Mouse (Mus musculus) heart, embryonic 12.5 days (tissue): Measurements from ENCODE around the gene Olfr1163. TPM values are rescaled to one million over a fixed set of nuclear protein-coding genes. Genes with fewer than 3 reads are reported as not detected.
"Not testable (repeated sequence)": the region's sequence is repeated elsewhere in the genome, so short reads cannot be mapped to it uniquely, and the experiment has no call there.

Source experiments
- ATAC-seq: fragments of 200-750 bp; cut with Nextera tagmentation; 2 replicates; pipeline ENCODE4 v1.8.0; 2017; ENCODE audit warnings: moderate TSS enrichment, moderate library complexity; ENCODE audit not compliant: insufficient number of reproducible peaks, low FRiP score
- H3K27ac ChIP-seq: fragments of 300-500 bp; sonication (generic); 2 replicates; pipeline ENCODE4 v1.5.1; 2016; ENCODE audit warnings: mild to moderate bottlenecking, moderate library complexity; ENCODE audit not compliant: poor library complexity, severe bottlenecking
- H3K27me3 ChIP-seq: fragments of 300-500 bp; sonication (generic); replicated peaks from 2 replicates; pipeline ENCODE4 v1.6.1; 2016; ENCODE audit warnings: mild to moderate bottlenecking, moderate library complexity
- H3K36me3 ChIP-seq: fragments of 300-500 bp; sonication (generic); 2 replicates; pipeline ENCODE4 v1.6.1; 2016; ENCODE audit warnings: mild to moderate bottlenecking, moderate library complexity
- H3K4me1 ChIP-seq: fragments of 300-500 bp; sonication (generic); replicated peaks from 2 replicates; pipeline ENCODE4 v1.6.1; 2016; ENCODE audit warnings: mild to moderate bottlenecking
- H3K4me2 ChIP-seq: fragments of 300-500 bp; sonication (generic); 2 replicates; pipeline ENCODE4 v1.6.1; 2016; ENCODE audit warnings: mild to moderate bottlenecking, moderate library complexity
- H3K4me3 ChIP-seq: fragments of 300-500 bp; sonication (generic); 2 replicates; pipeline ENCODE4 v1.5.1; 2016; ENCODE audit warnings: mild to moderate bottlenecking
- H3K9ac ChIP-seq: fragments of 300-500 bp; sonication (generic); 2 replicates; pipeline ENCODE4 v1.6.1; 2016; ENCODE audit warnings: mild to moderate bottlenecking, moderate library complexity
- H3K9me3 ChIP-seq: fragments of 300-500 bp; sonication (generic); replicated peaks from 2 replicates; pipeline ENCODE4 v1.6.1; 2016; ENCODE audit warnings: mild to moderate bottlenecking, moderate library complexity
- WGBS: fragments of 180-500 bp; shearing (Covaris S2); methylation state at CpG from one replicate; pipeline ENCODE4 v1.1.7; 2016; 5-methylcytosine and 5-hydroxymethylcytosine counted together
- polyA plus RNA-seq: library from polyadenylated mRNA; unstranded; fragments of >200 nt; fragmentation: Nextera tagmentation; extraction: Ambion mirVana; gene quantifications from 2 replicates; pipeline ENCODE4 v1.2.1, GENCODE M21; 2016

Gene Olfr1163
- not detected in 2 replicates for polyA plus RNA-seq

- Histone ChIP-seq H3K4me3 (no peak within 1 kb of the TSS), H3K4me1 (no peaks in the 10 kb centered on the region), H3K9me3 (no peaks in the 10 kb centered on the region), H3K36me3 (no peaks in the 10 kb centered on the region), H3K4me2 (no peak within 1 kb of the TSS), H3K9ac (no peak within 1 kb of the TSS), H3K27me3 (no peaks in the 10 kb centered on the region), H3K27ac (no peak within 1 kb of the TSS)
- no peak for ATAC-seq
These were observed at the start of gene Olfr1163 for GRCm38 (mm10) chr2:88071730-88072129. TSS of gene Olfr1163 (minus strand) at chr2:88071830.

DNA sequence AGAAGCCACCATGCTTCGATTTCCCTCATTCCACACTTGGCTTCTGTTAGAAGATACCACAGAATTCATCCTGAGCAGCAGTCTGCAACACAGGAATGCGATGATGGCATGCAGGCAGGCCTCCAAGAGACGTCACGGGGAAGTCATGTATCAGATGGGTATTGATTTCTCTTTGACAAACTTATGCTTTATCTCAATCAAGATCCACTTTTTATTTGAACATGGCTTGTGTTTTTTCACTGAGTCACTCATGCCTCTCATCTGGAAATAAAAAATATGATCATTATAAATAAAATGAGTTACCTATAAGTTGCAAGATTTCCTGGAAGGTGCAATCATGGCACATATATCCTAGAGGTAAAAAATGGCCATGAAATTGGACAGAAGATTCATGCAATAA, 22.2 kb upstream of the Olfr1163 start, which contains the start of gene Olfr1164:
Olfr1164 (minus strand) TSS at position 101 of the 400 bp plus-strand sequence.
- Histone ChIP-seq H3K27ac (no peak within 1 kb of the TSS), H3K4me3 (no peak within 1 kb of the TSS), H3K9ac (no peak within 1 kb of the TSS), H3K36me3 (no peaks in the 10 kb centered on the region), H3K4me1 (no peaks in the 10 kb centered on the region), H3K9me3 (no peaks in the 10 kb centered on the region), H3K4me2 (no peak within 1 kb of the TSS), H3K27me3 (no peaks in the 10 kb centered on the region)
- WGBS, result 68% methylated on average over 4 of the region's 4 CpGs
- no peak for ATAC-seq

- H3K4me1 ChIP-seq, result no peaks in the 10 kb centered on the region
- H3K9ac ChIP-seq, result no peak overlapping the region
- H3K36me3 ChIP-seq, result no peaks in the 10 kb centered on the region
- WGBS, result 83% methylated on average over 2 of the region's 2 CpGs
- no peaks in the 10 kb centered on the region for H3K27me3 ChIP-seq
- H3K9me3 ChIP-seq, result 0 out of 2 replicates have a peak, but pooled peaks cover 7% of the 10 kb centered on the region
- no peak overlapping the region for H3K4me2 ChIP-seq
- H3K4me3 ChIP-seq, result no peak overlapping the region
- H3K27ac ChIP-seq, result no peak overlapping the region
- no peak for ATAC-seq
These were observed 8.0 kb downstream of the Olfr1163 start for GRCm38 (mm10) chr2:88063587-88063986.

GRCm38 (mm10) chr2:88051029-88051428, 20.6 kb downstream of the Olfr1163 start, which contains the start of gene Olfr1162:
TSS of gene Olfr1162 (minus strand) at chr2:88051129.
- no peak within 1 kb of the TSS for H3K9ac ChIP-seq
- no peaks in the 10 kb centered on the region for H3K9me3 ChIP-seq
- H3K27me3 ChIP-seq, result no peaks in the 10 kb centered on the region
- no peak for ATAC-seq
- no peaks in the 10 kb centered on the region for H3K36me3 ChIP-seq
- H3K4me1 ChIP-seq, result no peaks in the 10 kb centered on the region
- 83% methylated on average over 1 of the region's 1 CpGs for WGBS
- H3K4me2 ChIP-seq, result no peak within 1 kb of the TSS
- no peak within 1 kb of the TSS for H3K27ac ChIP-seq
- no peak within 1 kb of the TSS for H3K4me3 ChIP-seq

DNA sequence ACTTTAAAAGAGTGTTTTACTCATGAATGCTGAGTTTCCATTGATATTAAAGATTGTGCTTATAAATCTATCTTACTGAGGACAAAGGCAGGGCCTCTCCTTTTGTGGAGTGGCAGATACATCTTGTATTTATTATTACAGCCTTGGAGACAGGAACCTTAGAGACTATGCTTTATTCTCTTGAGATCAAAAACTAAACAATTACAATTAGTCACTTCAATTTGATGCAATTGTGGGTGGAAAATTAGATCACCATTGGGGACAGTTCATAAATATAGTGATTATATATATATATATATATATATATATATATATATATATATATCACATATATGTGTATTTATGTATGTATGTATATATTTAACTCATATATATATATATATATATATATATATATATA, 34.0 kb downstream of the Olfr1163 start, which contains the start of gene Olfr73:
Olfr73 (minus strand) TSS at position 101 of the 400 bp plus-strand sequence.
- H3K4me1 ChIP-seq, result no peaks in the 10 kb centered on the region
- no peaks in the 10 kb centered on the region for H3K27me3 ChIP-seq
- H3K36me3 ChIP-seq, result no peaks in the 10 kb centered on the region
- no peak within 1 kb of the TSS for H3K4me2 ChIP-seq
- ATAC-seq, result no peak
- no peak within 1 kb of the TSS for H3K4me3 ChIP-seq
- H3K9ac ChIP-seq, result no peak within 1 kb of the TSS
- H3K27ac ChIP-seq, result no peak within 1 kb of the TSS
- no peaks in the 10 kb centered on the region for H3K9me3 ChIP-seq

DNA sequence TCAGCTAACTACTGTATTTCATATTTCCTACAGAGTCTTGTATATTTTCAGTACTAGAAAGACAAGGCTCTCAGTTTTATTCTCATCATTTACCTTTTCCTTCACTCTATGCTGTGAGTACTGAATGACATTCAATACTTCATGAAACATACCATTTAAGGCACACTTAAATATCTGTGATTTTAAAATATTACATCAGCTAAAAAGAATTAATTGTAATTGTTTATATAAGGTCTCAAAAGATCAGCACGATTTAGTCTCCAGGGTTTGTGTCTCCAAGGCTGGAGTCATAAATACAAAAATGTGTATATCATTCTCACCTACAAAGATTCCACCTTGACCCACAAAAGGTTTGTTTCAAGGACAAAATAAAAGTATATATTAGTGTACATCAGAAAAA, 49.2 kb downstream of the Olfr1163 start, which contains the start of gene Olfr1161:
Olfr1161 (plus strand) TSS at position 301 of the 400 bp plus-strand sequence.
- not testable (repeated sequence) for H3K9me3 ChIP-seq, H3K36me3 ChIP-seq, H3K4me3 ChIP-seq, H3K4me1 ChIP-seq, H3K4me2 ChIP-seq, ATAC-seq, H3K27ac ChIP-seq, H3K27me3 ChIP-seq, H3K9ac ChIP-seq
- 66% methylated on average over 1 of the region's 1 CpGs for WGBS

Other genes with a start within 250 kb of the Olfr1163 start
- gene Olfr1148, start 241.3 kb downstream of the Olfr1163 start, polyA plus RNA-seq, result not detected in 2 replicates
- not detected in 2 replicates for gene Olfr1150-ps1, start 227.8 kb downstream of the Olfr1163 start, polyA plus RNA-seq
- not detected in 2 replicates for gene Olfr1151, start 216.0 kb downstream of the Olfr1163 start, polyA plus RNA-seq
- gene Olfr1152, start 205.3 kb downstream of the Olfr1163 start, polyA plus RNA-seq, result not detected in 2 replicates
- not detected in 2 replicates for gene Olfr1153, start 176.9 kb downstream of the Olfr1163 start, polyA plus RNA-seq
- gene Olfr1154, start 166.7 kb downstream of the Olfr1163 start, polyA plus RNA-seq, result not detected in 2 replicates
- gene Olfr1155, start 126.7 kb downstream of the Olfr1163 start, polyA plus RNA-seq, result not detected in 2 replicates
- gene Olfr1156, start 118.7 kb downstream of the Olfr1163 start, polyA plus RNA-seq, result not detected in 2 replicates
- not detected in 2 replicates for gene Olfr1157, start 103.5 kb downstream of the Olfr1163 start, polyA plus RNA-seq
- gene Olfr74, start 97.2 kb downstream of the Olfr1163 start, polyA plus RNA-seq, result not detected in 2 replicates
- gene Olfr1158, start 81.7 kb downstream of the Olfr1163 start, polyA plus RNA-seq, result not detected in 2 replicates
- not detected in 2 replicates for gene Olfr1160, start 63.6 kb downstream of the Olfr1163 start, polyA plus RNA-seq
- gene Olfr1161, start 49.1 kb downstream of the Olfr1163 start, polyA plus RNA-seq, result not detected in 2 replicates
- gene Olfr73, start 34.1 kb downstream of the Olfr1163 start, polyA plus RNA-seq, result not detected in 2 replicates
- gene Olfr1162, start 20.7 kb downstream of the Olfr1163 start, polyA plus RNA-seq, result not detected in 2 replicates
- not detected in 2 replicates for gene Olfr1164, start 22.1 kb upstream of the Olfr1163 start, polyA plus RNA-seq
- not detected in 2 replicates for gene Olfr1166, start 56.4 kb upstream of the Olfr1163 start, polyA plus RNA-seq
- gene Olfr1167, start 83.4 kb upstream of the Olfr1163 start, polyA plus RNA-seq, result not detected in 2 replicates
- not detected in 2 replicates for gene Olfr1168, start 110.0 kb upstream of the Olfr1163 start, polyA plus RNA-seq
- gene Olfr1170, start 156.5 kb upstream of the Olfr1163 start, polyA plus RNA-seq, result not detected in 2 replicates
- gene Olfr1173, start 208.0 kb upstream of the Olfr1163 start, polyA plus RNA-seq, result not detected in 2 replicates
- not detected in 2 replicates for gene Olfr1174-ps, start 243.3 kb upstream of the Olfr1163 start, polyA plus RNA-seq